Mouse (Mus musculus): ENCODE measurements around the gene Krt82.

- TF ChIP-seq CTCF (IDR thresholded peaks at IDR 0.05; ENCODE audit: insufficient read depth, low read length) (no peak), POLR2A (IDR thresholded peaks at IDR 0.05; ENCODE audit: borderline replicate concordance, extremely low read depth, low read depth, low read length) (no peak)
These were observed 55.2 kb downstream of the Krt82 start for GRCm38 (mm10) chr15:101495266-101495665.
